Mouse (Mus musculus): Measurements from ENCODE around the gene Olfr1250. TPM values are rescaled to one million over a fixed set of nuclear protein-coding genes. Genes with fewer than 3 reads are reported as not detected.
"Not testable (repeated sequence)": the region's sequence is repeated elsewhere in the genome, so short reads cannot be mapped to it uniquely, and the experiment has no call there.

The Olfr1250 gene
- total RNA-seq (2021) = not detected
- long read RNA-seq = 0 reads

DNA sequence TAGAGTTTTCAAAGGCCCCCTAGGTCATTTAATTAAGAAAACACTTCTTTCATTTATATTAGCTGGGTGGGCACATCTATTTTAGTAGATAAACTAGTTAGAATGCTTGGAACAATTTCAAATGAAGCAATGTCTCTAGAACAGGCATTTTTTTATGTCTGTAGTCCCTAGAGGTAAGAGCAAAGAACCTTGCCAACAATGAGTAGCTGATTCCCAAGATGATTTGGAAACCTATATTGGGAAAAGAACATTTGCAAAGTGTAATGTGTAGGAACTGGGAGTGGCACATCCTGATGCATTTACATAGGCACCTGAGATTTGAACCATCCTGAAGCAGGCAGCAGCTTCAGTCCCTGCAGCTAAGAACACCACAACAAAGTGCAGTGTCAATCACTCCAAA is at the start of gene Olfr1250:
Olfr1250 (minus strand) TSS at position 101 of the 400 bp plus-strand sequence.
- DNase-seq (ENCODE audit: low spot score in 2 of 2) = no peak

DNA sequence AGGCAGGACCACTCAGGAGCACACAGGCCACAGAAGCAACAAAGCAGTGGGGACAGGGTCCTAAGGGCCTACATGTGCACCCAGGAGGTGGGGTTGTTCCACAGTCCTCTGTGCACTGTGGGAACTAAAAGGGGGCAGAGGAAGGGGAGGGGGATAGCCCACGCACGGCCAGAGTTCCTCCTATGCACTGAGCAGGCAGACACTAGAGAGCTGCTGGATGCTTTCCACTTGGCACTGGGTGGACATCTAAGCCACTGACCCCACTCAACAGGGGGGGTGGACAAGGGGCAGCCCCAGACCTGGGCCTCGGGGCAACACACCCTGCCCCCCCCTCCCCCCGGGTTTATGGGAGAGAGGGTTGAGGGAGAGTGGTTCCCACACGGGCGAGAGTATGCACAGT is 30.7 kb upstream of the Olfr1250 start:
- no peak for DNase-seq (ENCODE audit: low spot score in 2 of 2)

DNA sequence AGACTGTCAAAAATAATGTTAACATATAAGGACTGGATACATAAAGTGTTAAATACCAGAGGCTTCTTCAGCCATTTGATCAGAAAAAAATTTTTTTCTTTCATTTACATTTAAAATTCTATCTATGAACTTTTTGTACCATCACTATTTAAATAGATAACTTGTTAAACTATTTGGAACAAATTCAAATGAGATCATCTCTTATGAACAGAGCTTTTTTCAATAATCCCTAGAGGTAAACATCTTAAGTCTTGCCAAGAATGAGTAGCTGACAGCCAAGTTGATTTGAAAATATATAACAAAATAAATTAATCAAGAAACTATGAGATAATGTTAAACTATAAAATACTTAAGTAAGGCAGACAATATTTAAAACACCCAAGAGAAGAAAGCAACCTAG is 10.6 kb upstream of the Olfr1250 start, which contains the start of gene Olfr1251:
Olfr1251 (minus strand) TSS at position 101 of the 400 bp plus-strand sequence.
- no peak for DNase-seq (ENCODE audit: low spot score in 2 of 2)

DNA sequence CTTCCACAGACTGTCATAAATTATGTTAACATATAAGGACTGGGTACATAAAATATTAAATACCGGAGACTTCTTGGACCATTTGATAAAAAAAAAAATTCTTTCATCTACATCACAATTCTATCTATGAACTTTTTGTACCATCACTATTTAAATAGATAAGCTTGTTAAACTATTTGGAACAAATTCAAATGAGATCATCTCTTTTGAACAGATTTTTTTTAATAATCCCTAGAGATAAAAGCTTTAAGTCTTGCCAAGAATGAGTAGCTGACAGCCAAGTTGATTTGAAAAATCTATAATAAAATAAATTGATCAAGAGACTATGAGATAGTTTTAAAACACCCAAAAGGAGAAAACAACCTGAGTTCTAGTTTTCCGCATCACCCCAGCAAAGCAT is 26.4 kb downstream of the Olfr1250 start, which contains the start of gene Olfr1249:
Olfr1249 (minus strand) TSS at position 101 of the 400 bp plus-strand sequence.
- DNase-seq (ENCODE audit: low spot score in 2 of 2) = no peak

DNA sequence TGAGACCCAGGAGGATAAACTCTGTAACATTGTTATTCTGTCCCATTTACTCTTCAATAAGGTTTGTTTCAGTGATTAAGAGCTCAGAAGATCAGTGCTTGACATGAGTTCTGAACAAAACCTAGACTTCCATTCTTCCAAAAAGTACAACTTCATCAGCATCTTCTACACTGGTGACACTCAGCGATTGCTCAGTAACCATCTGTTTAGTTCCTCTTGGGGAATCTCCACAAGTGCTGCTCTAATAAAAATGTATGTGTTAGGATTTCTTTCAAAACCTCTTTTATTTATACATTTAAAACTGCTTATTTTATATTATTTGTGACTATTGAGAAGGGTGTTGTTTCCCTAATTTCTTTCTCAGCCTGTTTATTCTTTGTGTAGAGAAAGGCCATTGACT is 43.1 kb downstream of the Olfr1250 start, which contains the start of gene Olfr1248:
Olfr1248 (minus strand) TSS at position 101 of the 400 bp plus-strand sequence.
- DNase-seq (ENCODE audit: low spot score in 2 of 2) = not testable (repeated sequence)

DNA sequence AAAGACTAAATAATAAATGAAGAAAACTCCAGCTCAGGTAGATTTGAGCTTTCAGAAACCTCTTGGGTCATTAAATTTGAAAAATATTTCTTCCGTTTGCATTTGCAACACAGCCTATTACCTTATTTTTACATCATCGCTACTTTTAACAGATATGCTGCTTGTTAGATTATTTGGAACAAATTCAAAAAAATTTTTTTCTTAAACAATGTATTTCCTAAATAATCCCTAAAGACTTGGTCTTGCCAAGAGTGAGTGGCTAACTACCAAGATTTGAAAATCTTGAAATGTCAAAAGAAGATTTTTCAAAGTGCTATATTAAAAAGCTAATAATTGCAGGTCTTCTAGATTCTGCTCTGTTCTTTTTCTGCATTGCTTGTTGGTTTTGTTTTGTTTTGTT is 47.2 kb downstream of the Olfr1250 start, which contains the start of gene Olfr1247:
Olfr1247 (minus strand) TSS at position 101 of the 400 bp plus-strand sequence.
- no peak for DNase-seq (ENCODE audit: low spot score in 2 of 2)

Other genes starting within 250 kb of the Olfr1250 start
- gene Olfr1239, start 241.1 kb downstream of the Olfr1250 start, total RNA-seq (2021) = not detected
- gene Olfr1240, start 218.5 kb downstream of the Olfr1250 start, total RNA-seq (2021) = not detected
- gene Olfr1241, start 174.3 kb downstream of the Olfr1250 start, total RNA-seq (2021) = not detected
- not detected for gene Olfr1242, start 163.1 kb downstream of the Olfr1250 start, total RNA-seq (2021)
- gene Olfr1243, start 130.0 kb downstream of the Olfr1250 start, total RNA-seq (2021) = not detected
- gene Olfr1245, start 83.0 kb downstream of the Olfr1250 start, total RNA-seq (2021) = not detected
- not detected for gene Olfr1246, start 68.3 kb downstream of the Olfr1250 start, total RNA-seq (2021)
- gene Olfr1247, start 47.3 kb downstream of the Olfr1250 start, total RNA-seq (2021) = not detected
- not detected for gene Olfr1248, start 43.2 kb downstream of the Olfr1250 start, total RNA-seq (2021)
- gene Olfr1249, start 26.5 kb downstream of the Olfr1250 start, total RNA-seq (2021) = not detected
- gene Olfr1251, start 10.5 kb upstream of the Olfr1250 start, total RNA-seq (2021) = not detected
- gene Olfr1252, start 63.5 kb upstream of the Olfr1250 start, total RNA-seq (2021) = not detected
- not detected for gene Olfr1253, start 95.6 kb upstream of the Olfr1250 start, total RNA-seq (2021)
- gene Olfr1254, start 132.2 kb upstream of the Olfr1250 start, total RNA-seq (2021) = not detected
- gene Olfr1255, start 150.6 kb upstream of the Olfr1250 start, total RNA-seq (2021) = not detected
- gene Olfr1256, start 180.1 kb upstream of the Olfr1250 start, total RNA-seq (2021) = not detected
- gene Olfr48, start 186.7 kb upstream of the Olfr1250 start, total RNA-seq (2021) = not detected
- not detected for gene Olfr1257, start 217.0 kb upstream of the Olfr1250 start, total RNA-seq (2021)